Mouse (Mus musculus) liver, embryonic 16.5 days (tissue): Measurements from ENCODE around the gene Cops3. TPM values are rescaled to one million over a fixed set of nuclear protein-coding genes. Genes with fewer than 3 reads are reported as not detected.
"Not testable (repeated sequence)": the region's sequence is repeated elsewhere in the genome, so short reads cannot be mapped to it uniquely, and the experiment has no call there.

ENCODE experiments used
- ATAC-seq: fragments of 200-750 bp; cut with Nextera tagmentation; 2 replicates; pipeline ENCODE4 v1.8.0; 2017; ENCODE audit warnings: low read depth, mild to moderate bottlenecking, moderate number of reproducible peaks, moderate library complexity
- H3K27ac ChIP-seq: fragments of 300-500 bp; sonication (generic); 2 replicates; pipeline ENCODE4 v1.5.1; 2014; ENCODE audit warnings: mild to moderate bottlenecking, low read length
- H3K27me3 ChIP-seq: fragments of 300-500 bp; sonication (generic); 2 replicates; pipeline ENCODE4 v1.6.1; 2014; ENCODE audit warnings: low read depth, low read length, mixed read lengths; ENCODE audit not compliant: control insufficient read depth, insufficient read depth
- H3K36me3 ChIP-seq: fragments of 300-500 bp; sonication (generic); 2 replicates; pipeline ENCODE4 v1.6.1; 2014; ENCODE audit warnings: mild to moderate bottlenecking; ENCODE audit not compliant: control insufficient read depth, insufficient read depth
- H3K4me1 ChIP-seq: fragments of 300-500 bp; sonication (generic); 2 replicates; pipeline ENCODE4 v1.6.1; 2014; ENCODE audit warnings: low read depth, low read length, mixed read lengths; ENCODE audit not compliant: control insufficient read depth
- H3K4me2 ChIP-seq: fragments of 300-500 bp; sonication (generic); 2 replicates; pipeline ENCODE4 v1.6.1; 2014; ENCODE audit warnings: low read depth, low read length, mixed read lengths
- H3K4me3 ChIP-seq: fragments of 300-500 bp; sonication (generic); 2 replicates; pipeline ENCODE4 v1.5.1; 2014; ENCODE audit warnings: low read depth, mild to moderate bottlenecking, low read length
- H3K9ac ChIP-seq: fragments of 300-500 bp; sonication (generic); 2 replicates; pipeline ENCODE4 v1.6.1; 2014; ENCODE audit warnings: low read depth, low read length
- H3K9me3 ChIP-seq: fragments of 300-500 bp; sonication (generic); replicated peaks from 2 replicates; pipeline ENCODE4 v1.6.1; 2016; ENCODE audit warnings: low read length; ENCODE audit not compliant: control insufficient read depth
- WGBS: fragments of 180-500 bp; shearing (Covaris S2); extraction: QIAGEN DNeasy Blood & Tissue Kit; methylation state at CpG from one replicate; pipeline ENCODE4 v1.1.7; 2014; ENCODE audit not compliant: insufficient replicate concordance; 5-methylcytosine and 5-hydroxymethylcytosine counted together
- polyA plus RNA-seq: library from polyadenylated mRNA; unstranded; fragments of >200 nt; fragmentation: Nextera tagmentation; extraction: Ambion mirVana; gene quantifications from 2 replicates; pipeline ENCODE4 v1.2.1, GENCODE M21; 2015

The Cops3 gene
- polyA plus RNA-seq, 1 experiment from 2014 or later: 81.3 TPM

DNA sequence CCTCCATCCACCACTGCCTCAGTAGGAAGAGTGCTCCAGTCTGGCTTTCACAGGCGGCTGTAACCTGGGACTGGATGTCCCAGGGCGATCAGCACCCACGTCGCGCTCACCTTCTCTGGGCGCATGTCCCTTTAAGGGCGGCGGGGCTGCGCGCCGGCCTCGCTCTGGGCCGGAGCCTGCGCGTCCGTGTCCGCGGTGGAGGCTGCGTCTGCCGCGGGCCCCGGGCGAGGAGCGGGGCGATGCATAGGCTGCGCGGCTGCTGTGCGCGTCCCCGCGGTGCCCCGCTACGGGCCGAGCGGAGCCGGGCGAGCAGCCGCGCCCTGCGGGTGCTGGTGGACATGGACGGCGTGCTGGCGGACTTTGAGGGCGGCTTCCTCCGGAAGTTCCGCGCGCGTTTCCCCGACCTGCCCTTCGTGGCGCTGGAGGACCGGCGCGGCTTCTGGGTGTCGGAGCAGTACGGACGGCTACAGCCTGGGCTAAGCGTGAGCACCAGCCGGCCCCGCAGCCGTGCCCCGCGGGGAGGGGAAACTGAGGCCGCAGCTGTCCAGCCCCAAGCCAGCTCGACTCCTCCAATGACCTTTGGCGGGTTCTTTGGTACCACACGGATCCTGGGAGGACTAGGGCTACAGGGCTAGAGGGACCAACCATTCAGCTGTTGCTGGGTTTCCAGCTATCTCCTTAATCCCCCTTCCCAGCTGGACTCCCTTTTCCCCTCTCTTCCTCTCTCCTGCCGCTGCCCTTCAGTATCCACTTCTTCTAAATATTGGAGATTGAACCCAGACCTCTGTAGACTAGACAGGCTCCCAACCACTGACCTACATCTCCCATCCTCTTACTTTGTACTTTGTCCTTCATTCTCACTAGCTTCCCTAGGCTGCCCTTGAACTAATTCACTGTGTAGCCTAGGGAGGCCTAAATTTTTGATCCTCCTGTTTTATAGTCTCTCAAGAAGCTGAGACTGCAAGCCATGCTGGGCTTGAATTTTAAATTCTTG is 8.6 kb upstream of the Cops3 start:
- under 1% methylated on average over 69 of the region's 69 CpGs for WGBS
- H3K4me1 ChIP-seq: peaks cover 6% of the 10 kb centered on the region; the same call in 1 of the 2 replicates
- peak overlapping the region; percentile 75 for H3K9ac ChIP-seq
- H3K27ac ChIP-seq: peak overlapping the region; percentile 76
- H3K9me3 ChIP-seq: no peaks in the 10 kb centered on the region
- H3K36me3 ChIP-seq: no peaks in the 10 kb centered on the region
- H3K27me3 ChIP-seq: no peaks in the 10 kb centered on the region
- peak; percentile 76 for ATAC-seq
- peak overlapping the region; percentile 75 for H3K4me3 ChIP-seq
- H3K4me2 ChIP-seq: peak overlapping the region; percentile 80

DNA sequence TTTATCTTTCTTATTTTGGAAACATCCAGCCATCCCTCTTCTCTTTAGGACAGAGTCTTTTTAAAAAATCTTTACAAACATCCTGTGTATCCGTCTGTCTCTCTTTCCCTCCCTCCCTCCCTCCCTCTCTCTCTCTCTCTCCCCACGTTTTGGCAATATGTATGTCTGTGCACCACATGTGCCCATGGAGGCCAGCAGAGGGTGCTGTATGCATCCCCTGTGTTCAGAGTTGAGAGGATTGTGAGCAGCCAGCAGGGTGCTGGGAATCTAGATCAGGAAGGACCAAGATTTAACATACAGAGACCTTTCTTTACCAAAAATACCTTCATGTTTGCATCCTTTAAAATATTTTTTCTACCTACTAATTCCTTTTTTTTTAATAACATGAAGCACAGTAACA is 7.5 kb upstream of the Cops3 start:
- Histone ChIP-seq H3K9me3 (no peaks in the 10 kb centered on the region), H3K4me2 (no peak overlapping the region; the same call in 1 of the 2 replicates), H3K27me3 (no peaks in the 10 kb centered on the region), H3K36me3 (no peaks in the 10 kb centered on the region), H3K4me1 (peaks cover 6% of the 10 kb centered on the region; the same call in 1 of the 2 replicates), H3K27ac (no peak overlapping the region), H3K4me3 (no peak overlapping the region), H3K9ac (no peak overlapping the region)
- WGBS: 10% methylated on average over 2 of the region's 2 CpGs
- ATAC-seq: no peak

DNA sequence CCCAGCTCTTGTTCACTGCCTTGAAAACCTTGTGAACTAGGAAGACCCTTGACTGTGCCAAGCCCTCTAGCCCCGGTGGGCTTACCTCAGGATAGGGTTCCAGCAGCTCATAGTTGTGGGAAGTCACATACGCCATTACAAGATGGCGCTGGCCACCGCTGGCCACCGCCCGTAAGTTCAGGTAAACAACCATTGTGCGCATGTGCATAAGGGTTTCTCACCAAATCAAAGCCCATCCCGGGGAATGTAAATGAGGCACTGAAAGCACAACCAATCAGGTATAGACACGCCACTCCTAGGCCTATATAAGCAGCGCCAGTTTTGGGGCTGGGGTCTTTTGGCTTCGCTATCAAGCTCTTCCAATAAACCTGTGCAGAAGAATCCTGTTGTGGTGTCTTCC is 6.7 kb upstream of the Cops3 start:
- H3K4me2 ChIP-seq: no peak overlapping the region
- no peaks in the 10 kb centered on the region for H3K27me3 ChIP-seq
- H3K9me3 ChIP-seq: no peaks in the 10 kb centered on the region
- H3K9ac ChIP-seq: no peak overlapping the region
- ATAC-seq: no peak
- H3K36me3 ChIP-seq: no peaks in the 10 kb centered on the region
- peaks cover 6% of the 10 kb centered on the region; the same call in 1 of the 2 replicates for H3K4me1 ChIP-seq
- H3K4me3 ChIP-seq: no peak overlapping the region
- 85% methylated on average over 11 of the region's 11 CpGs for WGBS
- no peak overlapping the region for H3K27ac ChIP-seq

DNA sequence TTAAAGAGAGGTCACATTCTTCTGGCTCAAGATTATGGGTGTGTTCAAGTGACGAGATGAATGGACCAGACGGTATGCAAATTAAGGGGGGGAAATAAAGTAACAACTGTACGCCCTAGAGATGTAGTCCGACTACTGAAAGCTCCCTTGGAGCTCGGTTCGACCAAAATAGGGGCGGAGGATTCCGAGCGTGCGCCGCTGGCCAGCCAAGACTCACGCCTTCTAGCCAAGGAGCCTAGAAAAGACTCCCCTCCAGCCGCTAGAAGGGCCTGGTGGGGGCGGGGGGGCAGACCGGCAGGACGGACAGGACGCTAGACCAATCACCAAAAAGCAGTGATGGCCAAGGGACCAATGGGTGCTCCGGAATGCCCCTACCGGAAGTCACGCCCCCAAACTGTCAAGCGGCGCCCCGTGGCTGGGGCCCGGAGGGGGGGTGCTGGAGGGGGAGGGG is 605 bp downstream of the Cops3 start, which contains the start of gene Nt5m:
Nt5m (plus strand) TSS at position 440 of the 451 bp plus-strand sequence.
- 0% methylated on average over 24 of the region's 24 CpGs for WGBS
- H3K27me3 ChIP-seq: no peaks in the 10 kb centered on the region
- H3K9ac ChIP-seq: peak within 1 kb of the TSS; percentile 93
- H3K9me3 ChIP-seq: no peaks in the 10 kb centered on the region
- peaks cover 17% of the 10 kb centered on the region for H3K4me1 ChIP-seq
- peaks cover 9% of the 10 kb centered on the region for H3K36me3 ChIP-seq
- peak within 1 kb of the TSS; percentile 80 for H3K4me2 ChIP-seq
- peak within 1 kb of the TSS; percentile 98 for H3K4me3 ChIP-seq
- ATAC-seq: peak; percentile 96
- peak within 1 kb of the TSS; percentile 95 for H3K27ac ChIP-seq

DNA sequence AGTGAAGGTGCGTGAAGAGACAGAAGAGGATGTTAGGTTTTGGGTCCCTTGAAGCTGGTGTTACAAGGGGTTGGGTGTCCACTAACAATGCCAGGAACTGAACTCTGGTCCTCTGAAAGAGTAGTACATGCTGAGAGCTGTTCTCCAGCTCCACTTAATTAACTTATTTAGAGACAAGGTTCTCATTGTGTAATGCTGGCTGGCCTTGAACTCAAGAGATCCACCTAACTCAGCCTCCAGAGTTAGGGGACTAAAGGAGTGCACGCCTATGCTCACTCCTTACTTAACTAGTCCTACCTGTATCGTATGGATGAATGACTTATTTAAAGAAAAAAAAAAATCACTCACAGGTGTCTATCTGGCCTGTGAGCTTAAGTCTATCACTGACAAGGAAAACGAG is 1.2 kb downstream of the Cops3 start:
- Histone ChIP-seq H3K27ac (no peak overlapping the region; the same call in 1 of the 2 replicates), H3K27me3 (no peaks in the 10 kb centered on the region)

DNA sequence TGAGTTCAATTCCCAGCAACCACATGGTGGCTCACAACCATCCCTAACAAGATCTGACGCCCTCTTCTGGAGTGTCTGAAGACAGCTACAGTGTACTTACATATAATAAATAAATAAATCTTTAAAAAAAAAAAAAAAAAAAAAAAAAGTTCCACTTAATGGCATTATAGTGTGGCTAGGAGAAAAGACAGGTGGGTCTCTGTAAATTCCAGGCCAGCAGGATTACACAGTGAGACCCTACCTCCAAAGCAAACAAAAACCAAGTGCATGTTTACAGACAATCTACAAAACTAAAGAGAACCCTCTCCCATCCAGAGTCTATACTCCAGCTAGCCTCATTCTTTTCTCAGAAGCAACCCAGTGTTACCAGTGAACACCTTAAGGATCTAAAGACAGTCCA is 1.8 kb downstream of the Cops3 start:
- ATAC-seq, H3K4me2 ChIP-seq, H3K9ac ChIP-seq, H3K27me3 ChIP-seq, H3K27ac ChIP-seq, H3K9me3 ChIP-seq: not testable (repeated sequence)
- Histone ChIP-seq H3K36me3 (peaks cover 12% of the 10 kb centered on the region), H3K4me1 (peaks cover 17% of the 10 kb centered on the region), H3K4me3 (peak overlapping the region; percentile 98; the same call in 1 of the 2 replicates)
- no CpG with 5 or more reads among the region's 1 CpGs for WGBS

More for the DNA sequence above, 1.2 kb downstream of the Cops3 start:
- Histone ChIP-seq H3K36me3 (peaks cover 9% of the 10 kb centered on the region), H3K4me2 (peak overlapping the region; percentile 80), H3K9me3 (no peaks in the 10 kb centered on the region), H3K4me1 (peaks cover 17% of the 10 kb centered on the region), H3K9ac (peak overlapping the region; percentile 93), H3K4me3 (peak overlapping the region; percentile 98)
- ATAC-seq: no peak
- WGBS: 44% methylated on average over 4 of the region's 4 CpGs

DNA sequence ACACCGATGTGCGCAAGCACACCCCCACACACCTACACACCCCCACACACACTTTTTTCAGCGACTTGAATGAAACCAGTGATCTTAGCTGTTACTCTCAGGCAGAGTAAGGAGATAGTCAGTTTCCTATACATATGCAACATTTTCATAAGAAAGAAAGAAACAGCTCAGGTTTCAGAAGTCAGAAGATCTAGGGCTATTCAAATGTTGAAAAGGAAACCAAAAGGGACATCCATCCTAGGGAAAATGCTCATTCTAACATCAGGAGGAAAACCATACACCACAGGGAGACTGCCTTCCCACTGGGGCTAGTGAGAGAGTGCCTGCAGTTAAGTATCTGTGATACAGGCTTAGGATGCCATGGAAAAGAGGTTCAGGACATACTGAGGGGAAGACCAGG is 18.0 kb downstream of the Cops3 start:
- no peak for ATAC-seq
- Histone ChIP-seq H3K4me2 (no peak overlapping the region), H3K4me3 (no peak overlapping the region), H3K9ac (no peak overlapping the region), H3K9me3 (no peaks in the 10 kb centered on the region), H3K36me3 (peaks cover 66% of the 10 kb centered on the region), H3K4me1 (no peaks in the 10 kb centered on the region), H3K27ac (no peak overlapping the region), H3K27me3 (no peaks in the 10 kb centered on the region)
- 79% methylated on average over 3 of the region's 3 CpGs for WGBS

DNA sequence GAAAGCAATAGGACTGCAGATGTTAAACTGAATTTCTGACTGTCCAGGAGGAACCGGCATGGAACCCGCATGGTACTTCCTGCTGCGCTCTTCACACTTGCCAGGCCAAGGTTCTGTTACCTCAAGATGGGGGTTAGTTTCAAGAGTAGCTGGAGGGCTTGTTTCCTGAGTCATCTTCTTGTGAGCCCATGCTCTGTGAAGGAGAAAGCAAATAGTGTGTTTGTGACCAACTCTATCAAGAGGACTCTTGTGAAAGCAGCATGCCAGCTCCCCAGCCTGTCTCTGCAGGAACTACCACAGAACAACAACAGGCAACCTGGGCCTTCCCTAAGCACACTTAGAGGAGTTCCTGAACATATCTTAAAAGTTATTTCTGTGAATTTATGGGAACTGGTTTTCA is 21.7 kb downstream of the Cops3 start:
- Histone ChIP-seq H3K4me1 (no peaks in the 10 kb centered on the region; the same call in 1 of the 2 replicates), H3K36me3 (peaks cover 46% of the 10 kb centered on the region), H3K9me3 (no peaks in the 10 kb centered on the region), H3K9ac (no peak overlapping the region), H3K27me3 (no peaks in the 10 kb centered on the region), H3K4me3 (no peak overlapping the region), H3K27ac (no peak overlapping the region), H3K4me2 (no peak overlapping the region)
- ATAC-seq: no peak
- 86% methylated on average over 3 of the region's 3 CpGs for WGBS
